Mouse (Mus musculus) forebrain, embryonic 12.5 days (tissue): ENCODE measurements around the gene Hsp90ab1. TPM values are rescaled to one million over a fixed set of nuclear protein-coding genes. Genes with fewer than 3 reads are reported as not detected.

Experiments
- ATAC-seq: fragments of 200-750 bp; cut with Nextera tagmentation; 2 replicates; pipeline ENCODE4 v1.8.0; 2017; ENCODE audit warnings: moderate TSS enrichment; ENCODE audit not compliant: low FRiP score
- H3K27ac ChIP-seq: fragments of 300-500 bp; sonication (generic); 2 replicates; pipeline ENCODE4 v1.5.1; 2016; ENCODE audit warnings: mild to moderate bottlenecking
- H3K27me3 ChIP-seq: fragments of 300-500 bp; sonication (generic); 2 replicates; pipeline ENCODE4 v1.6.1; 2016; ENCODE audit warnings: mild to moderate bottlenecking
- H3K36me3 ChIP-seq: fragments of 300-500 bp; sonication (generic); replicated peaks from 2 replicates; pipeline ENCODE4 v1.6.1; 2016; ENCODE audit warnings: mild to moderate bottlenecking
- H3K4me1 ChIP-seq: fragments of 300-500 bp; sonication (generic); 2 replicates; pipeline ENCODE4 v1.6.1; 2016
- H3K4me2 ChIP-seq: fragments of 300-500 bp; sonication (generic); 2 replicates; pipeline ENCODE4 v1.6.1; 2016; ENCODE audit warnings: mild to moderate bottlenecking, moderate library complexity
- H3K4me3 ChIP-seq: fragments of 300-500 bp; sonication (generic); replicated peaks from 2 replicates; pipeline ENCODE4 v1.5.1; 2016; ENCODE audit warnings: mild to moderate bottlenecking
- H3K9ac ChIP-seq: fragments of 300-500 bp; sonication (generic); 2 replicates; pipeline ENCODE4 v1.6.1; 2016; ENCODE audit warnings: mild to moderate bottlenecking
- H3K9me3 ChIP-seq: fragments of 300-500 bp; sonication (generic); 2 replicates; pipeline ENCODE4 v1.6.1; 2016
- WGBS: fragments of 180-500 bp; shearing (Covaris S2); methylation state at CpG from one replicate; pipeline ENCODE4 v1.1.7; 2016; 5-methylcytosine and 5-hydroxymethylcytosine counted together
- polyA plus RNA-seq: library from polyadenylated mRNA; unstranded; fragments of >200 nt; fragmentation: Nextera tagmentation; extraction: Ambion mirVana; gene quantifications from 2 replicates; pipeline ENCODE4 v1.2.1, GENCODE M21; 2016

The Hsp90ab1 gene
- polyA plus RNA-seq, 1 experiment from 2014 or later = 1,580 TPM

DNA sequence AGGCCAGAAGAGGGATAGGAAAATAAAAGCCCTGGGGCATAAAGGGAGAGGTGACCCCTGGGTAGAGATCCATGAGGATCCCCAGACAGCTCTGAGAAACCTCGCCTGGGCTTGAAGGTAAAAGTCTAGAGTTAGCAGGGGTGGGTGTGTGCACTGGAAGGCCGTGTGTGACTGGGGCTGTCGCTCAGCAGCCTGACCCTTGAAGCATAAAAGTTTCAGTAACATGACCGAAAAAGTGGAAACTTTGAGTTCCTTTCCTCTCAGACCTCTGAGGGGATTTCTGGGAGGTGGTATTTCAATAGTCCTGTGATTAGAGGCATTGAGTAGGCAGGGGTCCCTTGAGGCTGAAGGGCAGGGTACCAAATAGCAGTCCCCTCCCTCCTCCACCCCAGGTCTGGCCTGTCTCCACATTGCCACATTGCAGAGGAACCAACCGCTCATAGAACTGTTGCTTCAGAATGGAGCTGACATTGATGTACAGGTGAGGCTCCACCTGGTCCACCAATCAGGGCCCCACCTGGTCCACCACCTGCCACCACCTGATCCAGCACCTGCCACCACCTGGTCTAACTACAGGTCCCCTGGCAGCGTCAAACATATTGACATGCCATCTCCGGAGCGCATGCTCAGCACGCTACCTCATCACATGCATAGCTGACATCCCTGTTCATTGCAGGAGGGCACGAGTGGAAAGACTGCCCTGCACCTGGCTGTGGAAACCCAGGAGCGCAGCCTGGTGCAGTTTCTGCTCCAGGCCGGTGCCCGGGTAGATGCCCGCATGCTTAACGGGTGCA lies 13.1 kb downstream of the Hsp90ab1 start:
- WGBS = 91% methylated on average over 15 of the region's 15 CpGs
- Histone ChIP-seq H3K4me2 (no peak overlapping the region), H3K4me1 (peaks cover 27% of the 10 kb centered on the region), H3K9me3 (no peaks in the 10 kb centered on the region), H3K27ac (no peak overlapping the region), H3K9ac (no peak overlapping the region), H3K27me3 (peaks cover 24% of the 10 kb centered on the region), H3K4me3 (no peak overlapping the region), H3K36me3 (no peaks in the 10 kb centered on the region)
- no peak for ATAC-seq

GRCm38 (mm10) chr17:45557998-45558862 lies 14.8 kb downstream of the Hsp90ab1 start:
- Histone ChIP-seq H3K9ac (peak overlapping the region; percentile 21; the same call in 1 of the 2 replicates), H3K9me3 (no peaks in the 10 kb centered on the region), H3K4me3 (no peak overlapping the region)

DNA sequence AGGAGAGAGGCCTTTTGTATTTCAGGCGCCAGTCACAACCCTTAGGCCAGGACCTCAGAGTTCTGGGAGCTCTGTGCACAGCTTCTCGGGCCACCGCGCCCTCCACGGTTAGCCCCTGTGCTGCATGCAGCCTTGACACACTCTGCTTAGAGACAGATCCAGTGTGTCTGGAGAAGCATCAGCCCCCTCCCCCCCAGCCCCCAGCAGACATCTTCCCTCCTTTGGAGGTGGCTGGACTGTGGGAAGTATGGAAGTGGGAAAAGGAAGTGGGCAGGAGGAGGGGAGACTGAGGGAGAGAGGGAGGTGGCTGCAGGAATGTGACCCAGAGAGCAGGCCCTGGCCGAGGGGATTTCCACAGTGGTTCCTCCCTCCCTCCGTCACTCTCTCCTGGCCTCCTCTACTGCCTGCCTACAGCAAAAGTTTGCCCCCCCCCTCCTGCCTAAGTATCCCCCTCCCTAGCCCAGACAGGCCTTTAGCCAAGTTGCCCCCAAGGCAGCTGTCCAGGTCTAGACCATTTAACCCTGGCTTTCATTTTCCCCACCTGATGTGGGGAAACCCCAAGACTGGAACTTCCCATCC lies 15.7 kb downstream of the Hsp90ab1 start:
- peaks cover 22% of the 10 kb centered on the region for H3K4me1 ChIP-seq
- H3K4me3 ChIP-seq = no peak overlapping the region
- peaks cover 42% of the 10 kb centered on the region for H3K27me3 ChIP-seq
- H3K27ac ChIP-seq = no peak overlapping the region
- no peak overlapping the region for H3K4me2 ChIP-seq
- no peak for ATAC-seq
- 71% methylated on average over 5 of the region's 7 CpGs for WGBS
- H3K36me3 ChIP-seq = no peaks in the 10 kb centered on the region
- H3K9me3 ChIP-seq = no peaks in the 10 kb centered on the region
- peak overlapping the region; percentile 7; the same call in 1 of the 2 replicates for H3K9ac ChIP-seq

More at GRCm38 (mm10) chr17:45557998-45558862, 14.8 kb downstream of the Hsp90ab1 start:
- no peak for ATAC-seq
- Histone ChIP-seq H3K27me3 (peaks cover 36% of the 10 kb centered on the region), H3K4me1 (peaks cover 22% of the 10 kb centered on the region), H3K4me2 (no peak overlapping the region), H3K36me3 (no peaks in the 10 kb centered on the region), H3K27ac (no peak overlapping the region)
- WGBS = 75% methylated on average over 16 of the region's 16 CpGs

DNA sequence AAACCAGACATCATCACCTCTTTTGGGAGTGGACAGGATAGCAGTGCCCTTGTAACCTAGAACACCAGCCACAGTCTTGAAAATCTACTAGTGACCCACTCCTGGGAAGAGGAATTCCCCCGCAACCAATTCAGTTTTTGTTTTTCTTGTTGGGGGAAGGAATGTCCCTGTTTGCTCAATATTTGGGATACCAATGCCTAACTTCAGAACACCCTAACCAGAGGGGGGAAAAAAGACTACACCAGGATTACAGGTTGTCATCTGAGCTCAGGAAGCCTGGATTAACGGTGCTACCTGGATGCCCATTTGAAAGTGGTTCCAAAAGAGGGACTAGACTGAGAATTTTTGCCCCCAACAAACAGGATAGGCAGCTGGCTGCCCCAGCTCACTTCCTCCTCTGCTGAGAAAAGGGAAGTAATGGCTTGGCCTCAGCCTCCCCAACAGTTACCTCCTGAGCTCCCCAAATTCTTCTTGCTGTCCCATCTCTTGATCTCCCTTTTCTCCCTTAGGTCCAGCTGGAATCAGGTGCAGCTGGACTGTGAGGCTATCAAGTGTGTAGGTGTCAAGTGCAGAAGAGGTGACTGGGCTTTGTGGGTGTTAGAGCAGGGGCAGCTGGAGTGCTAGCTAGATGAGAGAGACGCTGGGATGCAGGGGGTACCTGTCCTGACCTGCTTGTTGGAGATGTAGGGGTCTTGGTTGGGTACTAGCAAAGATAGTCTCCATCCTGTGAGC lies 16.4 kb downstream of the Hsp90ab1 start:
- H3K36me3 ChIP-seq = no peaks in the 10 kb centered on the region
- H3K9me3 ChIP-seq = no peaks in the 10 kb centered on the region
- peaks cover 42% of the 10 kb centered on the region for H3K27me3 ChIP-seq
- peak overlapping the region; percentile 95 for H3K4me2 ChIP-seq
- no peak overlapping the region for H3K27ac ChIP-seq
- H3K9ac ChIP-seq = peak overlapping the region; percentile 7; the same call in 1 of the 2 replicates
- H3K4me1 ChIP-seq = peaks cover 27% of the 10 kb centered on the region
- peak overlapping the region; percentile 62 for H3K4me3 ChIP-seq
- 76% methylated on average over 3 of the region's 3 CpGs for WGBS
- ATAC-seq = no peak

- WGBS = 4% methylated on average over 14 of the region's 14 CpGs
- H3K27me3 ChIP-seq = peaks cover 45% of the 10 kb centered on the region
- no peak for ATAC-seq
- H3K27ac ChIP-seq = no peak overlapping the region
- H3K36me3 ChIP-seq = no peaks in the 10 kb centered on the region
- H3K9ac ChIP-seq = peak overlapping the region; percentile 76
- peak overlapping the region; percentile 62 for H3K4me3 ChIP-seq
- H3K4me2 ChIP-seq = peak overlapping the region; percentile 95
- no peaks in the 10 kb centered on the region for H3K9me3 ChIP-seq
- H3K4me1 ChIP-seq = peaks cover 33% of the 10 kb centered on the region
Observed at GRCm38 (mm10) chr17:45556107-45556489, 17.0 kb downstream of the Hsp90ab1 start.

- peak within 1 kb of the TSS; percentile 62 for H3K4me3 ChIP-seq
- peak; percentile 80 for ATAC-seq
- no peaks in the 10 kb centered on the region for H3K36me3 ChIP-seq
- peak within 1 kb of the TSS; percentile 95 for H3K4me2 ChIP-seq
- H3K27me3 ChIP-seq = peaks cover 50% of the 10 kb centered on the region
- H3K27ac ChIP-seq = no peak within 1 kb of the TSS
- no peaks in the 10 kb centered on the region for H3K9me3 ChIP-seq
- under 1% methylated on average over 45 of the region's 45 CpGs for WGBS
- peak within 1 kb of the TSS; percentile 76 for H3K9ac ChIP-seq
- H3K4me1 ChIP-seq = peaks cover 36% of the 10 kb centered on the region
Observed at GRCm38 (mm10) chr17:45555452-45556106, 17.5 kb downstream of the Hsp90ab1 start, which contains the start of gene Nfkbie. TSS of gene Nfkbie (plus strand) at chr17:45555703.

- Histone ChIP-seq H3K4me1 (peaks cover 46% of the 10 kb centered on the region), H3K4me2 (no peak overlapping the region), H3K27me3 (peaks cover 51% of the 10 kb centered on the region), H3K9me3 (no peaks in the 10 kb centered on the region), H3K27ac (no peak overlapping the region), H3K36me3 (no peaks in the 10 kb centered on the region), H3K9ac (no peak overlapping the region), H3K4me3 (no peak overlapping the region)
- 41% methylated on average over 1 of the region's 1 CpGs for WGBS
- no peak for ATAC-seq
Observed at GRCm38 (mm10) chr17:45554420-45554819, 18.7 kb downstream of the Hsp90ab1 start.

- H3K9ac ChIP-seq = no peak overlapping the region
- no peaks in the 10 kb centered on the region for H3K36me3 ChIP-seq
- peaks cover 56% of the 10 kb centered on the region for H3K27me3 ChIP-seq
- 91% methylated on average over 3 of the region's 3 CpGs for WGBS
- H3K9me3 ChIP-seq = no peaks in the 10 kb centered on the region
- H3K4me1 ChIP-seq = peaks cover 54% of the 10 kb centered on the region
- H3K4me2 ChIP-seq = no peak overlapping the region
- H3K27ac ChIP-seq = no peak overlapping the region
- no peak for ATAC-seq
- no peak overlapping the region for H3K4me3 ChIP-seq
Observed at GRCm38 (mm10) chr17:45553065-45553464, 20.0 kb downstream of the Hsp90ab1 start.

DNA sequence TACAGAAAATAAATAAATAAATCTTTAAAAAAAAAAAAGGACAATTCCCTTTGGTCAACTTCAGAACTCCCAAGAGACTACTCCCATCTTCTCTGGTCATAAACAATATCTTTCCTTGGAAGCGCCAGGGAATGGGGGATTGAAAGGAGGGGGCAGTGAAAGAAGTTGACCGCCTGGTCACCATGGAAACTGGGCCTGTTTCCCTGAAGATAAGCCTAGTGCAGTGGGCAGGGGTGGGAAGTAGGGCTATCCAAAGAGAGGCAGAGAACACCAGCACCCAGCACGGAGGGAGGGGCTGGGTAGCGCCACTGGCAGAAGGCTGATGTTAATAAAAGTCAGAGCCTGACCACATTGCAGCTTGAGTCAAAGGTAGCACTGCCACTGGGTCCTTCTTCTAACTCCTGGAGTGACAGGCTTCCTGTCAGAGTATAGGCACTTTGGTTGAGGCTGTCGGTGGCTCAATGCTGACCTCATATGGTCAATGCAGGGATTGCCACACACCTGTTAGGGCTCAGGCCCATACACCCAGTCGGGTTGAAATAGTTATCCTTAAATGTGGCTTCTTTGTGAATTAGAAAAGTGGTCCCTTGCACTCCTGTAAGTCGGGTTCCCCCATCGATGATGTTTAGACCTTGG lies 21.1 kb downstream of the Hsp90ab1 start:
- Histone ChIP-seq H3K4me1 (peaks cover 56% of the 10 kb centered on the region), H3K9me3 (no peaks in the 10 kb centered on the region), H3K4me2 (no peak overlapping the region), H3K36me3 (peaks cover under 1% of the 10 kb centered on the region; the same call in 1 of the 2 replicates), H3K27ac (no peak overlapping the region; the same call in 1 of the 2 replicates), H3K4me3 (no peak overlapping the region), H3K27me3 (peaks cover 56% of the 10 kb centered on the region), H3K9ac (no peak overlapping the region)
- WGBS = 2% methylated on average over 8 of the region's 8 CpGs
- ATAC-seq = 0 out of 2 replicates have a peak, but pooled peaks have one; percentile 12

GRCm38 (mm10) chr17:45551249-45551796 lies 21.7 kb downstream of the Hsp90ab1 start:
- Histone ChIP-seq H3K9ac (no peak overlapping the region), H3K27ac (0 out of 2 replicates have a peak overlapping the region, but pooled peaks have one; percentile 14)

More at GRCm38 (mm10) chr17:45551249-45551796, 21.7 kb downstream of the Hsp90ab1 start:
- Histone ChIP-seq H3K27me3 (peaks cover 56% of the 10 kb centered on the region), H3K9me3 (no peaks in the 10 kb centered on the region), H3K36me3 (peaks cover 7% of the 10 kb centered on the region; the same call in 1 of the 2 replicates), H3K4me3 (no peak overlapping the region), H3K4me1 (peaks cover 50% of the 10 kb centered on the region), H3K4me2 (no peak overlapping the region)
- 52% methylated on average over 7 of the region's 7 CpGs for WGBS
- no peak for ATAC-seq
